Mouse (Mus musculus) embryonic fibroblast, embryonic 13.5 days (primary cell): ENCODE measurements around the gene AI413582.

ENCODE experiments used
- CTCF ChIP-seq: IDR thresholded peaks from 2 replicates; pipeline ENCODE4 v1.5.1; 2011; ENCODE audit warnings: mild to moderate bottlenecking, control low read depth, low read length, moderate library complexity, borderline replicate concordance; ENCODE audit not compliant: insufficient read depth
- POLR2A ChIP-seq: IDR thresholded peaks from 2 replicates; pipeline ENCODE4 v1.6.1; 2011; ENCODE audit warnings: low read depth, mild to moderate bottlenecking, control low read depth, low read length, moderate library complexity

- TF ChIP-seq CTCF (peak; percentile 18; the same call in 1 of the 2 replicates), POLR2A (0 out of 2 replicates have a peak, but pooled peaks have one; percentile 3)
Observed at GRCm38 (mm10) chr17:27564391-27565162, 979 bp downstream of the AI413582 start.
